Mouse (Mus musculus): Measurements from ENCODE around the gene Praf2.
"Not testable (repeated sequence)": the region's sequence is repeated elsewhere in the genome, so short reads cannot be mapped to it uniquely, and the experiment has no call there.

Praf2 gene

GRCm38 (mm10) chrX:7728215-7728921 lies at the start of gene Praf2:
Praf2 (plus strand) TSS chrX:7728439.
- DNase-seq (ENCODE audit: low spot score in 2 of 2) = peak; percentile 37 to 57

GRCm38 (mm10) chrX:7678986-7679385 lies 49.3 kb upstream of the Praf2 start:
- DNase-seq (ENCODE audit: low spot score in 2 of 2) = no peak

GRCm38 (mm10) chrX:7679405-7680056 lies 48.7 kb upstream of the Praf2 start:
- peak; percentile 75 to 83 for DNase-seq (ENCODE audit: low spot score in 2 of 2)

- DNase-seq (ENCODE audit: low spot score in 2 of 2) = no peak
Measured at GRCm38 (mm10) chrX:7680057-7680412, 48.2 kb upstream of the Praf2 start.

- DNase-seq (ENCODE audit: low spot score in 2 of 2) = no peak
Measured at GRCm38 (mm10) chrX:7680864-7681263, 47.4 kb upstream of the Praf2 start, which contains the start of gene Magix. Magix (minus strand) TSS chrX:7681251.

GRCm38 (mm10) chrX:7688321-7688720 lies 39.9 kb upstream of the Praf2 start:
- no peak for DNase-seq (ENCODE audit: low spot score in 2 of 2)

- no peak for DNase-seq (ENCODE audit: low spot score in 2 of 2)
Measured at GRCm38 (mm10) chrX:7690486-7690885, 37.8 kb upstream of the Praf2 start.

- DNase-seq (ENCODE audit: low spot score in 2 of 2) = peak in 1 of 2 experiments; percentile 39
Measured at GRCm38 (mm10) chrX:7692862-7693261, 35.4 kb upstream of the Praf2 start.

- no peak for DNase-seq (ENCODE audit: low spot score in 2 of 2)
Measured at GRCm38 (mm10) chrX:7696520-7696919, 31.7 kb upstream of the Praf2 start.

GRCm38 (mm10) chrX:7696954-7697381 lies 31.3 kb upstream of the Praf2 start, which contains the start of gene Gpkow:
Gpkow (plus strand) TSS chrX:7697131.
- DNase-seq (ENCODE audit: low spot score in 2 of 2) = peak; percentile 53 to 66

GRCm38 (mm10) chrX:7713764-7714134 lies 14.5 kb upstream of the Praf2 start:
- not testable (repeated sequence) for DNase-seq (ENCODE audit: low spot score in 2 of 2)

GRCm38 (mm10) chrX:7714135-7714899 lies 13.9 kb upstream of the Praf2 start, which contains the start of gene Wdr45:
Wdr45 (plus strand) TSS chrX:7714333.
- DNase-seq (ENCODE audit: low spot score in 2 of 2) = peak; percentile 79 to 81

GRCm38 (mm10) chrX:7716058-7716457 lies 12.2 kb upstream of the Praf2 start:
- DNase-seq (ENCODE audit: low spot score in 2 of 2) = not testable (repeated sequence)

- DNase-seq (ENCODE audit: low spot score in 2 of 2) = peak; percentile 49 to 55
Measured at GRCm38 (mm10) chrX:7721514-7722281, 6.5 kb upstream of the Praf2 start, which contains the start of gene Gm45208. Gm45208 (plus strand) TSS chrX:7722245.

GRCm38 (mm10) chrX:7722282-7722611 lies 6.0 kb upstream of the Praf2 start:
- no peak for DNase-seq (ENCODE audit: low spot score in 2 of 2)

GRCm38 (mm10) chrX:7722691-7723090 lies 5.5 kb upstream of the Praf2 start:
- DNase-seq (ENCODE audit: low spot score in 2 of 2) = no peak

GRCm38 (mm10) chrX:7724135-7724534 lies 4.1 kb upstream of the Praf2 start:
- no peak for DNase-seq (ENCODE audit: low spot score in 2 of 2)

GRCm38 (mm10) chrX:7725841-7726240 lies 2.4 kb upstream of the Praf2 start:
- DNase-seq (ENCODE audit: low spot score in 2 of 2) = no peak

GRCm38 (mm10) chrX:7727176-7727575 lies 1.1 kb upstream of the Praf2 start:
- no peak for DNase-seq (ENCODE audit: low spot score in 2 of 2)

GRCm38 (mm10) chrX:7728922-7729265 lies 655 bp downstream of the Praf2 start:
- no peak for DNase-seq (ENCODE audit: low spot score in 2 of 2)

- peak; percentile 63 to 78 for DNase-seq (ENCODE audit: low spot score in 2 of 2)
Measured at GRCm38 (mm10) chrX:7733571-7734156, 5.4 kb downstream of the Praf2 start.

Data from spleen, postnatal 14 days (tissue).